Mouse (Mus musculus) forebrain, embryonic 14.5 days (tissue): Measurements from ENCODE around the gene Zdhhc6. TPM values are rescaled to one million over a fixed set of nuclear protein-coding genes. Genes with fewer than 3 reads are reported as not detected.
A peak's percentile ranks its signal among the peaks of the same experiment; 100 is the strongest.

Experiments
- ATAC-seq: fragments of 200-750 bp; cut with Nextera tagmentation; 2 replicates; pipeline ENCODE4 v1.8.0; 2017; ENCODE audit warnings: mild to moderate bottlenecking, moderate library complexity
- DNase-seq: peaks from one replicate; pipeline ENCODE4 v3.0.0-alpha.2; 2015; ENCODE audit warnings: low spot score
- H3K27ac ChIP-seq: fragments of 300-500 bp; sonication (generic); 2 replicates; pipeline ENCODE4 v1.5.1; 2014; ENCODE audit warnings: low read depth, mild to moderate bottlenecking, control low read depth, low read length, moderate library complexity
- H3K27me3 ChIP-seq: fragments of 300-500 bp; sonication (generic); replicated peaks from 2 replicates; pipeline ENCODE4 v1.6.1; 2014; ENCODE audit warnings: low read length, control low read depth, mixed read lengths; ENCODE audit not compliant: control insufficient read depth, insufficient read depth
- H3K36me3 ChIP-seq: fragments of 300-500 bp; sonication (generic); 2 replicates; pipeline ENCODE4 v1.6.1; 2014; ENCODE audit warnings: low read length, control low read depth; ENCODE audit not compliant: control insufficient read depth, insufficient read depth
- H3K4me1 ChIP-seq: fragments of 300-500 bp; sonication (generic); 2 replicates; pipeline ENCODE4 v1.6.1; 2014; ENCODE audit warnings: antibody characterized with exemption, low read length, control low read depth; ENCODE audit not compliant: control insufficient read depth, insufficient read depth
- H3K4me2 ChIP-seq: fragments of 300-500 bp; sonication (generic); 2 replicates; pipeline ENCODE4 v1.6.1; 2014; ENCODE audit warnings: mild to moderate bottlenecking, control low read depth, low read length
- H3K4me3 ChIP-seq: fragments of 300-500 bp; sonication (generic); 2 replicates; pipeline ENCODE4 v1.5.1; 2014; ENCODE audit warnings: low read depth, low read length, control low read depth
- H3K9ac ChIP-seq: fragments of 300-500 bp; sonication (generic); 2 replicates; pipeline ENCODE4 v1.6.1; 2014; ENCODE audit warnings: mild to moderate bottlenecking, low read length, control low read depth, moderate library complexity
- H3K9me3 ChIP-seq: fragments of 300-500 bp; sonication (generic); replicated peaks from 2 replicates; pipeline ENCODE4 v1.6.1; 2016; ENCODE audit warnings: low read length, control low read depth, mixed read lengths; ENCODE audit not compliant: control insufficient read depth
- WGBS: fragments of 180-500 bp; shearing (Covaris S2); extraction: QIAGEN DNeasy Blood & Tissue Kit; methylation state at CpG from one replicate; pipeline ENCODE4 v1.1.7; 2014; 5-methylcytosine and 5-hydroxymethylcytosine counted together
- polyA plus RNA-seq: library from polyadenylated mRNA; unstranded; fragments of >200 nt; fragmentation: Nextera tagmentation; extraction: Ambion mirVana; gene quantifications from 2 replicates; pipeline ENCODE4 v1.2.1, GENCODE M21; 2014

Zdhhc6 gene
- polyA plus RNA-seq, 1 experiment from 2014 or later: 60.3 TPM

GRCm38 (mm10) chr19:55316901-55317300, 1.1 kb upstream of the Zdhhc6 start:
- Histone ChIP-seq H3K27ac (no peak overlapping the region), H3K4me3 (peak overlapping the region; percentile 81), H3K9me3 (no peaks in the 10 kb centered on the region), H3K9ac (peak overlapping the region; percentile 82; the same call in 1 of the 2 replicates), H3K27me3 (no peaks in the 10 kb centered on the region), H3K4me2 (peak overlapping the region; percentile 83), H3K36me3 (peaks cover 6% of the 10 kb centered on the region; the same call in 1 of the 2 replicates), H3K4me1 (peaks cover 10% of the 10 kb centered on the region)
- DNase-seq (no peak), ATAC-seq (no peak)
- 59% methylated on average over 10 of the region's 10 CpGs for WGBS

- peaks cover 10% of the 10 kb centered on the region for H3K4me1 ChIP-seq
- DNase-seq: peak; percentile 94
- peak within 1 kb of the TSS; percentile 56 for H3K27ac ChIP-seq
- no peaks in the 10 kb centered on the region for H3K27me3 ChIP-seq
- H3K4me2 ChIP-seq: peak within 1 kb of the TSS; percentile 83
- peak; percentile 96 for ATAC-seq
- H3K9ac ChIP-seq: peak within 1 kb of the TSS; percentile 82
- peaks cover 12% of the 10 kb centered on the region for H3K36me3 ChIP-seq
- no peaks in the 10 kb centered on the region for H3K9me3 ChIP-seq
- peak within 1 kb of the TSS; percentile 81 for H3K4me3 ChIP-seq
- WGBS: 1% methylated on average over 48 of the region's 48 CpGs
Measured at GRCm38 (mm10) chr19:55316109-55316714, 380 bp upstream of the Zdhhc6 start, which contains the start of gene Vti1a. Vti1a (plus strand) TSS chr19:55316295.

- Histone ChIP-seq H3K4me2 (no peak overlapping the region), H3K4me1 (peaks cover 10% of the 10 kb centered on the region), H3K4me3 (no peak overlapping the region), H3K36me3 (peaks cover 36% of the 10 kb centered on the region), H3K27me3 (no peaks in the 10 kb centered on the region), H3K9ac (no peak overlapping the region), H3K27ac (no peak overlapping the region), H3K9me3 (no peaks in the 10 kb centered on the region)
- ATAC-seq: no peak
- 86% methylated on average over 2 of the region's 2 CpGs for WGBS
- no peak for DNase-seq
Measured at GRCm38 (mm10) chr19:55313649-55314048, 2.2 kb downstream of the Zdhhc6 start.

- WGBS: 89% methylated on average over 8 of the region's 8 CpGs
- Histone ChIP-seq H3K4me3 (no peak overlapping the region), H3K27ac (no peak overlapping the region), H3K4me1 (peaks cover 10% of the 10 kb centered on the region), H3K27me3 (no peaks in the 10 kb centered on the region), H3K9ac (no peak overlapping the region), H3K9me3 (no peaks in the 10 kb centered on the region), H3K4me2 (no peak overlapping the region), H3K36me3 (peaks cover 46% of the 10 kb centered on the region)
- ATAC-seq (no peak), DNase-seq (no peak)
Measured at GRCm38 (mm10) chr19:55311874-55312273, 4.0 kb downstream of the Zdhhc6 start.

- Histone ChIP-seq H3K4me2 (no peak overlapping the region), H3K9ac (no peak overlapping the region), H3K4me3 (no peak overlapping the region), H3K27me3 (no peaks in the 10 kb centered on the region), H3K27ac (no peak overlapping the region), H3K36me3 (peaks cover 73% of the 10 kb centered on the region), H3K9me3 (no peaks in the 10 kb centered on the region), H3K4me1 (no peaks in the 10 kb centered on the region)
- DNase-seq: peak; percentile 67
- no peak for ATAC-seq
Measured at GRCm38 (mm10) chr19:55305024-55305423, 10.8 kb downstream of the Zdhhc6 start.

GRCm38 (mm10) chr19:55300525-55300924, 15.3 kb downstream of the Zdhhc6 start:
- Histone ChIP-seq H3K27ac (no peak overlapping the region), H3K27me3 (no peaks in the 10 kb centered on the region), H3K9me3 (no peaks in the 10 kb centered on the region), H3K4me2 (no peak overlapping the region), H3K9ac (no peak overlapping the region), H3K4me1 (no peaks in the 10 kb centered on the region), H3K36me3 (peaks cover 66% of the 10 kb centered on the region), H3K4me3 (no peak overlapping the region)
- DNase-seq (no peak), ATAC-seq (no peak)
- WGBS: 89% methylated on average over 3 of the region's 3 CpGs

- no peaks in the 10 kb centered on the region for H3K9me3 ChIP-seq
- H3K36me3 ChIP-seq: peaks cover 63% of the 10 kb centered on the region
- H3K27ac ChIP-seq: no peak overlapping the region
- no peak overlapping the region for H3K4me3 ChIP-seq
- H3K4me2 ChIP-seq: no peak overlapping the region
- H3K27me3 ChIP-seq: no peaks in the 10 kb centered on the region
- DNase-seq (no peak), ATAC-seq (no peak)
- H3K9ac ChIP-seq: no peak overlapping the region
- H3K4me1 ChIP-seq: no peaks in the 10 kb centered on the region
- 84% methylated on average over 1 of the region's 1 CpGs for WGBS
Measured at GRCm38 (mm10) chr19:55299378-55299777, 16.5 kb downstream of the Zdhhc6 start.

GRCm38 (mm10) chr19:55297961-55298360, 17.9 kb downstream of the Zdhhc6 start:
- no peaks in the 10 kb centered on the region for H3K27me3 ChIP-seq
- H3K9ac ChIP-seq: no peak overlapping the region
- 88% methylated on average over 5 of the region's 5 CpGs for WGBS
- H3K4me2 ChIP-seq: no peak overlapping the region
- H3K36me3 ChIP-seq: peaks cover 49% of the 10 kb centered on the region
- H3K9me3 ChIP-seq: no peaks in the 10 kb centered on the region
- no peak overlapping the region for H3K27ac ChIP-seq
- no peak for ATAC-seq
- H3K4me3 ChIP-seq: no peak overlapping the region
- no peak for DNase-seq
- no peaks in the 10 kb centered on the region for H3K4me1 ChIP-seq

GRCm38 (mm10) chr19:55297489-55297888, 18.3 kb downstream of the Zdhhc6 start:
- H3K4me1 ChIP-seq: no peaks in the 10 kb centered on the region
- DNase-seq (no peak), ATAC-seq (no peak)
- no peak overlapping the region for H3K9ac ChIP-seq
- WGBS: 97% methylated on average over 2 of the region's 2 CpGs
- peaks cover 48% of the 10 kb centered on the region for H3K36me3 ChIP-seq
- no peak overlapping the region for H3K4me2 ChIP-seq
- no peak overlapping the region for H3K4me3 ChIP-seq
- no peak overlapping the region for H3K27ac ChIP-seq
- no peaks in the 10 kb centered on the region for H3K27me3 ChIP-seq
- no peaks in the 10 kb centered on the region for H3K9me3 ChIP-seq
